Mouse (Mus musculus) testis, adult 2 months (tissue): ENCODE data around the gene Aprt. TPM values are rescaled to one million over a fixed set of nuclear protein-coding genes. Genes with fewer than 3 reads are reported as not detected.
"Not testable (repeated sequence)": the region's sequence is repeated elsewhere in the genome, so short reads cannot be mapped to it uniquely, and the experiment has no call there.

Source experiments
- H3K27ac ChIP-seq: fragments of 200-500 bp; 2 replicates; pipeline ENCODE4 v1.5.1; 2012; ENCODE audit warnings: low read depth, low read length; ENCODE audit not compliant: control insufficient read depth, insufficient read depth
- H3K27me3 ChIP-seq: fragments of 200-500 bp; 2 replicates; pipeline ENCODE4 v1.6.1; 2012; ENCODE audit warnings: mild to moderate bottlenecking, low read length, moderate library complexity; ENCODE audit not compliant: control insufficient read depth, insufficient read depth
- H3K36me3 ChIP-seq: fragments of 200-500 bp; 2 replicates; pipeline ENCODE4 v1.6.1; 2012; ENCODE audit warnings: mild to moderate bottlenecking, low read length; ENCODE audit not compliant: control insufficient read depth, insufficient read depth
- H3K4me1 ChIP-seq: fragments of 200-500 bp; 2 replicates; pipeline ENCODE4 v1.6.1; 2012; ENCODE audit warnings: low read length; ENCODE audit not compliant: control insufficient read depth, insufficient read depth
- H3K4me3 ChIP-seq: fragments of 200-500 bp; 2 replicates; pipeline ENCODE4 v1.5.1; 2012; ENCODE audit warnings: low read depth, mild to moderate bottlenecking, low read length, moderate library complexity, mixed read lengths; ENCODE audit not compliant: control insufficient read depth
- CTCF ChIP-seq: fragments of 200-500 bp; IDR thresholded peaks from 2 replicates; pipeline ENCODE4 v1.5.1; 2012; ENCODE audit warnings: low read depth, mild to moderate bottlenecking, inconsistent platforms, low read length, moderate library complexity; ENCODE audit not compliant: control insufficient read depth, insufficient read depth, insufficient replicate concordance
- POLR2A ChIP-seq: fragments of 200-500 bp; IDR thresholded peaks from 2 replicates; pipeline ENCODE4 v1.6.1; 2012; ENCODE audit warnings: low read depth, mild to moderate bottlenecking, inconsistent platforms, low read length, moderate library complexity; ENCODE audit not compliant: control insufficient read depth
- polyA plus RNA-seq: library from polyadenylated mRNA; depleted of rRNA; stranded (reverse); fragments of >200 nt; gene quantifications from 2 replicates; pipeline ENCODE4 v1.2.3, GENCODE M21; 2012

Aprt gene
- polyA plus RNA-seq, 1 experiment: 267 TPM

DNA sequence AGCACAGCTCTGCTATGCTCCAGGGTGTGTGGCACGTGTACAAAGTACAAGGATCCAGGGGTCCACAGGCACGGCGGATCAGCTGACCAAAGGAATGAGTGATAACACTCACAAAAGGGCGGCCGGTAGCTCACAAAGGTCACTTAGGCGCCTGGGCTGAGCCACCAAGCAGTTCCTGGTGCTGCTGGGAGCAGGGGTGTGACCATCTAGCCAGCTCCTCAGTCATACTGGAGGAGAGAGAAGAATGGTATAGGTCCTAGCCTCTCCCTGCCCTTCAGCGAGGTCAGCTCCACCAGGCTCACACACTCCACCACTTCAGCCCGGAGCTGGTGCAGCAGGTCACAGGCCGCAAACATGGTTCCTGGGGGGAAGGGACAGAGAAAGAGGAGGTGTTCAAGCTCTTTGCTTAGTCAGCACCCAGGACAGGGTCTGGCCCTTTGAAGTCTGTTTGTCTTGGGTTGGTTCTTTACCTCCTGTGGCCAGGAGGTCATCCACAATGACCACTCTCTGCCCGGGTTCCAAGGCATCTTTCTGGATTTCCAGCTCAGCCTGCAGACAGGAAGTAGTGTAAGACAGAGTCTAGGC, 1.9 kb downstream of the Aprt start:
- H3K4me3 ChIP-seq: no peak overlapping the region
- peaks cover 12% of the 10 kb centered on the region for H3K4me1 ChIP-seq
- H3K27ac ChIP-seq: no peak overlapping the region
- H3K27me3 ChIP-seq: no peaks in the 10 kb centered on the region
- no peak for TF ChIP-seq CTCF
- no peak for TF ChIP-seq POLR2A
- H3K36me3 ChIP-seq: no peaks in the 10 kb centered on the region

DNA sequence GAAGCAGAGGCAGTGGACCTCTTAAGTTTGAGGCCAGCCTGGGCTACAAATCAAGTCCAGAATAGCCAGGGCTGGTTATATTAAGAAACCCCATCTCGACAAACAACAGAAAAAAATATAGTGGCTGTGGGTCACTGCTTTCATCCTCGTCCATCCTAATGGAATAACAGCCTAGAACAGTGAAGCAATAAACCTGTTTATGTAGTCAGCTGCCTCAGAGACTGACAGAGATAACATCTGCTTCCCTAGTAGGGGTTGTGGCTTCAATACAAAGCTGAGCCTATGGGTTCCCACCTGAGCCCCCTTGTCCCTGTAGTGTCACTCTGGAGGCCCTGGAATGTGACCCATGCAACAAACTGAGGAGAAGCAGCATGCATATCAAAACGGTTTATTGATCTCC, 2.4 kb downstream of the Aprt start:
- TF ChIP-seq POLR2A: no peak
- TF ChIP-seq CTCF: no peak
- H3K27ac ChIP-seq: no peak overlapping the region
- peaks cover 12% of the 10 kb centered on the region for H3K4me1 ChIP-seq
- no peaks in the 10 kb centered on the region for H3K27me3 ChIP-seq
- no peaks in the 10 kb centered on the region for H3K36me3 ChIP-seq
- H3K4me3 ChIP-seq: no peak overlapping the region

DNA sequence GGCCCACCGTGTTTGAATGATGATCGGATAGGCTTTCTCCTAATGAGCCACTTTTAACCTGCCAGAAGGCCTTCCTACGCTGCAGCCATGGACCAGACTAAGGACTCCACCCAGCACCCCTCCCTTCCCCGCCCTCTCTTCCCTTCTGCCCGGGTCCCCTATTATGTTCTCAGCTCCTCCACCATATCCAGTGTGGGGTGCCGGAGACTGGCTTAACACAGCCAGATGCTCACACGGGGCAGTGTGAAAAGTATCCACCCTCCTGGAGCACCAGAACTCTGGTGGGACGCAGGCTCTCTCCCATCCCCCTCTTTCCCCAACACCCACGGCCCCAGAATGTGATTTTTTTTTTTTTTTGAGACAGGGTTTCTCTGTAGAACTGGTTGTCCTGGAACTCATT, 3.1 kb downstream of the Aprt start:
- H3K36me3 ChIP-seq: no peaks in the 10 kb centered on the region
- no peak overlapping the region for H3K27ac ChIP-seq
- H3K4me1 ChIP-seq: peaks cover 15% of the 10 kb centered on the region

DNA sequence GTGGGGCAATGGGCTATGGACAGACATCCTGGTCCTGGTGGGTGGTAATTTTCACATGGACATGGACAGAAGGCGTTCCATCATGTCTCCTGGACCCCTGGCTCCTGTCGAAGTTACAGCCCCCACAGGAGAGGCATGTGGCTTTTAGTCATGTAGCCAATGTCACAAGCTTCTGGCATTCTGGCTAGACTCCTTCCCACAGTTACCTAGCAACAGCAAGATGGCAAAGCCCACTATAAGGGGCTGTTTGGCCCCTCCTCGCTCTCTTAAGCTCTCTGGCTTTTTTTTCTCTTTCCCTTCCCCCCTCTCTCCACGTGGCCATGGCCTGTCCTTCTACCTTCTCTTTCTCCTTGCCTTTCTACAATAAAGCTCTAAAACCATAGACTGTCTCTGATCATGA, 3.5 kb downstream of the Aprt start:
- H3K4me3 ChIP-seq, H3K27ac ChIP-seq, H3K36me3 ChIP-seq, H3K27me3 ChIP-seq: not testable (repeated sequence)
- H3K4me1 ChIP-seq: peaks cover 18% of the 10 kb centered on the region

More for the DNA sequence above, 3.1 kb downstream of the Aprt start:
- Histone ChIP-seq H3K27me3 (no peaks in the 10 kb centered on the region), H3K4me3 (no peak overlapping the region)
- TF ChIP-seq CTCF (no peak), POLR2A (no peak)

DNA sequence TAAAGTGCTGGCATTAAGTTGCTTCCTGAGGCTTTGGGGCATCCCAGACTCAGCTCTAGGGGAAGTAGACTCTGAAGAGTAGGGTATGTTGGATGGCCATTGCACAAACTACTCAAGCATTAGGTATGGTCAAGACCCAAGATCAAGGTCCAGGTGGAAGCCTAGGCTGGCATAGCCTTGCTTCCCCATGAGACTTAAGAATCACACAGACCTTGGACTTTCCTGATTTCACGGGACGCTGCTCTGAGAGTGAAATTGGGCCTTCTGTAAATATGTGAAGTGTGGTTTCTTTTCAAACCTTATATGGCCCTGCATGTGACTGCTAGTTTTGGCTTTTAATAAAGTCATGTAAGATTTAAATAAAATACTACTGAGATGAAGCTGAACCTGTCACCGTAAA, 4.0 kb downstream of the Aprt start:
- Histone ChIP-seq H3K27me3 (no peaks in the 10 kb centered on the region), H3K27ac (no peak overlapping the region), H3K4me3 (no peak overlapping the region), H3K36me3 (no peaks in the 10 kb centered on the region), H3K4me1 (peaks cover 18% of the 10 kb centered on the region)
- TF ChIP-seq CTCF (no peak), POLR2A (no peak)

DNA sequence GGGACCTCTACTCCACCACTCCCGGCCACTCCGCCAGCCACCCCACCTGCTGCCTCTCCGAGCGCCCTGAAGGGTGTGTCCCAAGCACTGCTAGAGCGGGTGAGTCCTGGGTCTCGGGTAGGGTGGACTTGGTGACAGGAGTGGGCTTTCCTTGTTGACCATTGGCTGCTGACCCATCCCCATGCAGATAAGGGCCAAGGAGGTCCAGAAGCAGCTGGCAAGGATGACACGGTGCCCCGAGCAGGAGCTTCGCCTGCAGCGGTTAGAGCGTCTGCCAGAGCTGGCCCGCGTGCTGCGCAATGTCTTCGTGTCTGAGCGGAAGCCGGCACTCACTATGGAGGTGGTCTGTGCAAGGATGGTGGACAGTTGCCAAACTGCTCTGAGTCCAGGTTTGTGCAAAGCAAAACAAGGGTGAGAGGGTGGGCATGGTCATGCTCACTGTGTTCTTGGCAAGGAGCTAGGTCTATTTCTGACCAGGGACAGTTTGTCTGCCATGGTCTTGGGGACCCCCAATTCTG, 4.9 kb downstream of the Aprt start:
- H3K4me1 ChIP-seq: peaks cover 21% of the 10 kb centered on the region
- H3K27me3 ChIP-seq: no peaks in the 10 kb centered on the region
- no peak overlapping the region for H3K27ac ChIP-seq
- H3K36me3 ChIP-seq: no peaks in the 10 kb centered on the region
- H3K4me3 ChIP-seq: no peak overlapping the region
- no peak for TF ChIP-seq CTCF
- no peak for TF ChIP-seq POLR2A

DNA sequence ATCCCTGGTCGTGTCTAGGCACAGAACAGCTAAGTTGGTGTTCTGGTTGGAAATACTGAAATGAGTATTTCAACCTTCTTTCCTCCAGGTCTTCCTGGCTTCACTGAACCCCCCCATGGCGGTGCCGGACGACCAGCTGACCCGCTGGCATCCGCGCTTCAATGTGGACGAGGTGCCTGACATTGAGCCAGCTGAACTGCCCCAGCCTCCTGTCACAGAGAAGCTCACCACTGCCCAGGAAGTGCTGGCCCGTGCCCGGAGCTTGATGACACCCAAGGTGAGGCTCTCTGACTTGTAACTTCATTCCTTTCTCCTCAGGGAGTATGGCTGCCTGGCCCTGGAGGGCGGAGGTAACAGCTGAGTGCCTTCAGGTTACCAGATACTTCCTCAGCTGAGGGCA, 5.6 kb downstream of the Aprt start:
- no peak overlapping the region for H3K4me3 ChIP-seq
- TF ChIP-seq CTCF (no peak), POLR2A (no peak)
- H3K27me3 ChIP-seq: no peaks in the 10 kb centered on the region
- no peaks in the 10 kb centered on the region for H3K36me3 ChIP-seq
- H3K27ac ChIP-seq: no peak overlapping the region
- peaks cover 23% of the 10 kb centered on the region for H3K4me1 ChIP-seq

DNA sequence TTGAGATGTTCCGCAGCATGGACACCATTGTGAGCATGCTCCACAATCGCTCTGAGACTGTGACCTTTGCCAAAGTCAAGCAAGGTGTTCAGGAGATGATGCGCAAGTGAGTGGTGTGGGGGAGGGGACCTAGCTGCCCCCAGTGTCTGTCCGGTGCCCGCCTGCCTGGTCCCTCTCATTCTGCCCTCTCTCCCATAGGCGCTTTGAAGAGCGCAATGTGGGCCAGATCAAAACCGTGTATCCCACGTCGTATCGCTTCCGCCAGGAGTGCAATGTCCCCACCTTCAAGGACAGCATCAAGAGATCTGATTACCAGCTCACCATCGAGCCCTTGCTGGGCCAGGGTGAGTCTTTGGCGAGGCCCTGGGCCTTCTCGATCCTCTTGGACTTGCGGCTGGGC, 6.7 kb downstream of the Aprt start:
- TF ChIP-seq POLR2A (no peak), CTCF (no peak)
- Histone ChIP-seq H3K27me3 (no peaks in the 10 kb centered on the region), H3K4me1 (peaks cover 23% of the 10 kb centered on the region), H3K4me3 (no peak overlapping the region), H3K27ac (no peak overlapping the region), H3K36me3 (no peaks in the 10 kb centered on the region)
